Mouse (Mus musculus) right cerebral cortex, postnatal 4 days (tissue): ENCODE data around the gene Nup210.
"Not testable (repeated sequence)": the region's sequence is repeated elsewhere in the genome, so short reads cannot be mapped to it uniquely, and the experiment has no call there.

Source experiments
- DNase-seq: peaks from one replicate; pipeline ENCODE4 v3.0.0-alpha.2; 2022

Gene Nup210

GRCm38 (mm10) chr6:91137343-91137956, 20.8 kb upstream of the Nup210 start:
- no peak for DNase-seq

- no peak for DNase-seq
Measured at GRCm38 (mm10) chr6:91130856-91131255, 14.2 kb upstream of the Nup210 start.

GRCm38 (mm10) chr6:91128996-91129395, 12.4 kb upstream of the Nup210 start:
- no peak for DNase-seq

GRCm38 (mm10) chr6:91125228-91125585, 8.6 kb upstream of the Nup210 start:
- no peak for DNase-seq

- no peak for DNase-seq
Measured at GRCm38 (mm10) chr6:91124286-91125227, 7.9 kb upstream of the Nup210 start.

- no peak for DNase-seq
Measured at GRCm38 (mm10) chr6:91123453-91123852, 6.8 kb upstream of the Nup210 start.

- DNase-seq = not testable (repeated sequence)
Measured at GRCm38 (mm10) chr6:91121089-91121488, 4.5 kb upstream of the Nup210 start.

GRCm38 (mm10) chr6:91120206-91120605, 3.6 kb upstream of the Nup210 start:
- no peak for DNase-seq

- DNase-seq = no peak
Measured at GRCm38 (mm10) chr6:91118526-91118925, 1.9 kb upstream of the Nup210 start.

GRCm38 (mm10) chr6:91117149-91117548, 520 bp upstream of the Nup210 start:
- peak; percentile 17 for DNase-seq

- DNase-seq = no peak
Measured at GRCm38 (mm10) chr6:91115863-91116243, 776 bp downstream of the Nup210 start.

GRCm38 (mm10) chr6:91115158-91115557, 1.5 kb downstream of the Nup210 start:
- no peak for DNase-seq

GRCm38 (mm10) chr6:91114716-91115115, 1.9 kb downstream of the Nup210 start:
- no peak for DNase-seq

GRCm38 (mm10) chr6:91111954-91112252, 4.7 kb downstream of the Nup210 start:
- no peak for DNase-seq

- no peak for DNase-seq
Measured at GRCm38 (mm10) chr6:91111141-91111953, 5.3 kb downstream of the Nup210 start.

GRCm38 (mm10) chr6:91110323-91111020, 6.2 kb downstream of the Nup210 start:
- DNase-seq = no peak

GRCm38 (mm10) chr6:91109489-91109888, 7.1 kb downstream of the Nup210 start:
- DNase-seq = no peak

GRCm38 (mm10) chr6:91108917-91109450, 7.6 kb downstream of the Nup210 start:
- DNase-seq = no peak

GRCm38 (mm10) chr6:91108301-91108916, 8.2 kb downstream of the Nup210 start:
- DNase-seq = no peak

GRCm38 (mm10) chr6:91105400-91106129, 11.1 kb downstream of the Nup210 start:
- no peak for DNase-seq

- DNase-seq = peak; percentile 6
Measured at GRCm38 (mm10) chr6:91104765-91105399, 11.7 kb downstream of the Nup210 start.
